ENCODE assay signal across 8 mouse cellular contexts in the genomic region with DNA sequence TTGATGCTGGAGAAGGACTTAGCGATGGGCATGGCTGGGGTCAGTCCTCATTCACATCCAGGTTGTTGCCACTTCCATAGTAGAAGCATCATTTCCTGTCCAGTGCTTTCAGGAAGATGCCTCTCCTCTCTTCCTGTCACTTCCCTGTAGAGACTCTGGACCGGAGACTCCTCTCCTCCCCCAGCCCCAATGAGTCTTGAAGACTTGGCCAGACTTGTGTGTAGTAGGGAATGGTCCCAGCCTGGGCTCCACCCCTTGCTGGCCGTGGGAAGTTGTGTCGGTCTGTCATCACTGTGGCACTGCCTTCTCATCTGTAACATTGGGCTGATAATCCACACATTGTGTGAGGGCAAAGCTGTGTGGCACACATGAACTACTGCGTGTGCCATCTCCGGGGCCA. TPM values are rescaled to one million over a fixed set of nuclear protein-coding genes. Genes with fewer than 3 reads are reported as not detected.
A peak's percentile ranks its signal among the peaks of the same experiment; 100 is the strongest.
DNase-seq lines count a peak whose midpoint lies in the region; ATAC-seq and TF ChIP-seq lines count a peak whose summit lies in the region.

No protein-coding gene starts in this region.

- peaks cover 19% of the 10 kb centered on the region for H3K4me1 ChIP-seq in forebrain, embryonic 15.5 days
- no peaks in the 10 kb centered on the region; the same call in 1 of the 2 replicates for H3K4me1 ChIP-seq in forebrain, postnatal 0 days (ENCODE audit: insufficient read depth)
- peaks cover 14% of the 10 kb centered on the region for H3K4me1 ChIP-seq in midbrain, embryonic 12.5 days
- peaks cover 17% of the 10 kb centered on the region for H3K4me1 ChIP-seq in midbrain, embryonic 10.5 days
- H3K4me1 ChIP-seq in intestine, embryonic 16.5 days (ENCODE audit: control insufficient read depth, insufficient read depth, low read length): peaks cover 27% of the 10 kb centered on the region
- H3K4me1 ChIP-seq in stomach, embryonic 14.5 days (ENCODE audit: control insufficient read depth, insufficient read depth, low read length): peaks cover 16% of the 10 kb centered on the region

- peak overlapping the region; percentile 47; the same call in 1 of the 2 replicates for H3K27ac ChIP-seq in forebrain, embryonic 15.5 days (replicated peaks)
- H3K27ac ChIP-seq in forebrain, postnatal 0 days (ENCODE audit: low read depth, low read length): no peak overlapping the region
- H3K27ac ChIP-seq in midbrain, embryonic 12.5 days (replicated peaks): peak overlapping the region; percentile 17
- H3K27ac ChIP-seq in midbrain, embryonic 10.5 days (replicated peaks): no peak overlapping the region
- H3K27ac ChIP-seq in intestine, embryonic 16.5 days (ENCODE audit: low read length): peak overlapping the region; percentile 67
- H3K27ac ChIP-seq in stomach, embryonic 14.5 days (ENCODE audit: low read length): peak overlapping the region; percentile 72; the same call in 1 of the 2 replicates

- H3K36me3 ChIP-seq in forebrain, embryonic 15.5 days: no peaks in the 10 kb centered on the region
- 0 out of 2 replicates have a peak, but pooled peaks cover 2% of the 10 kb centered on the region for H3K36me3 ChIP-seq in forebrain, postnatal 0 days (ENCODE audit: insufficient read depth)
- peaks cover 37% of the 10 kb centered on the region for H3K36me3 ChIP-seq in midbrain, embryonic 12.5 days
- peaks cover 95% of the 10 kb centered on the region for H3K36me3 ChIP-seq in midbrain, embryonic 10.5 days
- H3K36me3 ChIP-seq in intestine, embryonic 16.5 days (ENCODE audit: control insufficient read depth, insufficient read depth, low read length): peaks cover 5% of the 10 kb centered on the region
- H3K36me3 ChIP-seq in stomach, embryonic 14.5 days (ENCODE audit: control insufficient read depth, insufficient read depth, low read length): no peaks in the 10 kb centered on the region; the same call in 1 of the 2 replicates

- H3K9me3 ChIP-seq in forebrain, embryonic 15.5 days: no peaks in the 10 kb centered on the region
- H3K9me3 ChIP-seq in forebrain, postnatal 0 days (ENCODE audit: low read length): no peaks in the 10 kb centered on the region
- H3K9me3 ChIP-seq in midbrain, embryonic 12.5 days: no peaks in the 10 kb centered on the region
- no peaks in the 10 kb centered on the region for H3K9me3 ChIP-seq in midbrain, embryonic 10.5 days (replicated peaks)
- no peaks in the 10 kb centered on the region for H3K9me3 ChIP-seq in intestine, embryonic 16.5 days (ENCODE audit: control insufficient read depth, low read length)
- H3K9me3 ChIP-seq in stomach, embryonic 14.5 days (ENCODE audit: control insufficient read depth, low read depth, low read length): no peaks in the 10 kb centered on the region

- H3K4me3 ChIP-seq in forebrain, embryonic 15.5 days: no peak overlapping the region
- no peak overlapping the region for H3K4me3 ChIP-seq in forebrain, postnatal 0 days (ENCODE audit: low read depth, low read length)
- no peak overlapping the region for H3K4me3 ChIP-seq in midbrain, embryonic 12.5 days
- no peak overlapping the region for H3K4me3 ChIP-seq in midbrain, embryonic 10.5 days
- H3K4me3 ChIP-seq in intestine, embryonic 16.5 days (ENCODE audit: low read length): no peak overlapping the region
- no peak overlapping the region for H3K4me3 ChIP-seq in stomach, embryonic 14.5 days (ENCODE audit: low read depth, low read length)

- H3K27me3 ChIP-seq in forebrain, embryonic 15.5 days: no peaks in the 10 kb centered on the region
- no peaks in the 10 kb centered on the region for H3K27me3 ChIP-seq in forebrain, postnatal 0 days (ENCODE audit: insufficient read depth, low read length)
- H3K27me3 ChIP-seq in midbrain, embryonic 12.5 days: no peaks in the 10 kb centered on the region
- H3K27me3 ChIP-seq in midbrain, embryonic 10.5 days (ENCODE audit: low read depth, poor library complexity, severe bottlenecking): no peaks in the 10 kb centered on the region
- no peaks in the 10 kb centered on the region for H3K27me3 ChIP-seq in intestine, embryonic 16.5 days (replicated peaks; ENCODE audit: control insufficient read depth, insufficient read depth, low read length)
- no peaks in the 10 kb centered on the region for H3K27me3 ChIP-seq in stomach, embryonic 14.5 days (ENCODE audit: control insufficient read depth, insufficient read depth, low read length)

- TF ChIP-seq CTCF in forebrain, postnatal 0 days (IDR thresholded peaks at IDR 0.05; ENCODE audit: low read depth): no peak

- no peak overlapping the region for H3K4me2 ChIP-seq in forebrain, embryonic 15.5 days (replicated peaks)
- no peak overlapping the region for H3K4me2 ChIP-seq in forebrain, postnatal 0 days (ENCODE audit: low read depth)
- no peak overlapping the region for H3K4me2 ChIP-seq in midbrain, embryonic 12.5 days (replicated peaks)
- no peak overlapping the region for H3K4me2 ChIP-seq in intestine, embryonic 16.5 days (ENCODE audit: low read depth, low read length)
- H3K4me2 ChIP-seq in stomach, embryonic 14.5 days (replicated peaks; ENCODE audit: low read depth, low read length): no peak overlapping the region

- DNase-seq in forebrain, postnatal 0 days: no peak
- DNase-seq in midbrain, embryonic 10.5 days (ENCODE audit: low spot score): no peak
- no peak for DNase-seq in urinary bladder, postnatal 4 days (ENCODE audit: low spot score in 2 of 2)

- WGBS in forebrain, embryonic 15.5 days: 96% methylated on average over 6 of the region's 6 CpGs
- 94% methylated on average over 6 of the region's 6 CpGs for WGBS in forebrain, postnatal 0 days
- WGBS in midbrain, embryonic 12.5 days: 90% methylated on average over 6 of the region's 6 CpGs
- 95% methylated on average over 6 of the region's 6 CpGs for WGBS in midbrain, embryonic 10.5 days
- WGBS in intestine, embryonic 16.5 days: 81% methylated on average over 6 of the region's 6 CpGs
- WGBS in stomach, embryonic 14.5 days: 85% methylated on average over 6 of the region's 6 CpGs

- no peak for ATAC-seq in forebrain, embryonic 15.5 days (replicated peaks)
- ATAC-seq in forebrain, postnatal 0 days: no peak
- ATAC-seq in midbrain, embryonic 12.5 days (ENCODE audit: low FRiP score, low read depth): no peak
- ATAC-seq in intestine, embryonic 16.5 days: no peak
- no peak for ATAC-seq in stomach, embryonic 14.5 days (ENCODE audit: insufficient number of reproducible peaks, insufficient read depth, low FRiP score, low read depth)
- no peak for ATAC-seq in activated CD4-positive, CD25-positive, alpha-beta regulatory T cell, adult 4 months

- no peak overlapping the region for H3K9ac ChIP-seq in forebrain, embryonic 15.5 days (replicated peaks)
- no peak overlapping the region for H3K9ac ChIP-seq in forebrain, postnatal 0 days
- H3K9ac ChIP-seq in midbrain, embryonic 12.5 days (replicated peaks): no peak overlapping the region
- H3K9ac ChIP-seq in intestine, embryonic 16.5 days (ENCODE audit: low read depth, low read length): no peak overlapping the region
- no peak overlapping the region for H3K9ac ChIP-seq in stomach, embryonic 14.5 days (replicated peaks; ENCODE audit: low read depth, low read length)

RNA-seq across cellular contexts. Expression of a gene that starts 21.7 kb away (rescaled TPM):
- 46.3 and 50.0 TPM in 2 replicates for polyA plus RNA-seq in forebrain, embryonic 15.5 days (2015; fragmentation: Nextera tagmentation; extraction: Ambion mirVana)
- total RNA-seq in forebrain, postnatal 0 days (2014; rRNA removed): 32.7 and 41.0 TPM in 2 replicates
- 36.0 and 38.5 TPM in 2 replicates for polyA plus RNA-seq in forebrain, postnatal 0 days (2015; fragmentation: Nextera tagmentation; extraction: Ambion mirVana)
- 35.4 and 37.5 TPM in 2 replicates for polyA plus RNA-seq in midbrain, embryonic 12.5 days (2016; fragmentation: Nextera tagmentation; extraction: Ambion mirVana)
- 21.7 and 28.8 TPM in 2 replicates for polyA plus RNA-seq in midbrain, embryonic 10.5 days (2016; fragmentation: Nextera tagmentation; extraction: Ambion mirVana)
- polyA plus RNA-seq in intestine, embryonic 16.5 days (2015; fragmentation: Nextera tagmentation; extraction: Ambion mirVana): 12.2 and 14.4 TPM in 2 replicates
- polyA plus RNA-seq in stomach, embryonic 14.5 days (2014; fragmentation: Nextera tagmentation; extraction: Ambion mirVana): 16.2 and 21.0 TPM in 2 replicates
- polyA plus RNA-seq in activated CD4-positive, CD25-positive, alpha-beta regulatory T cell, adult 4 months (2017; shearing (Covaris generic)): 10 to 100 TPM; 25.1 to 28.8 TPM

RNA-seq across cellular contexts. Expression of a gene that starts 22.3 kb away (rescaled TPM):
- 90.4 and 98.7 TPM in 2 replicates for polyA plus RNA-seq in forebrain, embryonic 15.5 days (2015; fragmentation: Nextera tagmentation; extraction: Ambion mirVana)
- 137 and 186 TPM in 2 replicates for total RNA-seq in forebrain, postnatal 0 days (2014; rRNA removed)
- 103 and 106 TPM in 2 replicates for polyA plus RNA-seq in forebrain, postnatal 0 days (2015; fragmentation: Nextera tagmentation; extraction: Ambion mirVana)
- polyA plus RNA-seq in midbrain, embryonic 12.5 days (2016; fragmentation: Nextera tagmentation; extraction: Ambion mirVana): 89.6 and 92.4 TPM in 2 replicates
- polyA plus RNA-seq in midbrain, embryonic 10.5 days (2016; fragmentation: Nextera tagmentation; extraction: Ambion mirVana): 104 and 113 TPM in 2 replicates
- polyA plus RNA-seq in intestine, embryonic 16.5 days (2015; fragmentation: Nextera tagmentation; extraction: Ambion mirVana): 88.6 and 91.2 TPM in 2 replicates
- 133 and 142 TPM in 2 replicates for polyA plus RNA-seq in stomach, embryonic 14.5 days (2014; fragmentation: Nextera tagmentation; extraction: Ambion mirVana)
- 10 to 100 TPM; 39.5 to 45.7 TPM for polyA plus RNA-seq in activated CD4-positive, CD25-positive, alpha-beta regulatory T cell, adult 4 months (2017; shearing (Covaris generic))

Comparison
In these comparisons a context has a peak if more than half of its experiments do, and no peak if none do; other contexts are left out.
1. H3K27ac ChIP-seq: peak in forebrain, embryonic 15.5 days (single experiment), midbrain, embryonic 12.5 days (single experiment), intestine, embryonic 16.5 days (single experiment) and stomach, embryonic 14.5 days (single experiment); none in forebrain, postnatal 0 days (single experiment) and midbrain, embryonic 10.5 days (single experiment).